Mouse (Mus musculus): ENCODE data around the gene Rab39. TPM values are rescaled to one million over a fixed set of nuclear protein-coding genes. Genes with fewer than 3 reads are reported as not detected.

Gene Rab39
- total RNA-seq (2021) = 1 to 10 TPM; 2.5 to 2.7 TPM

- peak; percentile 75 to 78 for DNase-seq
Measured at GRCm38 (mm10) chr9:53705992-53706696, at the start of gene Rab39. Gene Rab39 (minus strand): TSS chr9:53706232.

GRCm38 (mm10) chr9:53754801-53755200 is 48.8 kb upstream of the Rab39 start:
- DNase-seq = no peak

GRCm38 (mm10) chr9:53750899-53751298 is 44.9 kb upstream of the Rab39 start:
- no peak for DNase-seq

GRCm38 (mm10) chr9:53750411-53750810 is 44.4 kb upstream of the Rab39 start:
- DNase-seq = no peak

- no peak for DNase-seq
Measured at GRCm38 (mm10) chr9:53740829-53741404, 34.9 kb upstream of the Rab39 start.

- peak in 1 of 2 experiments; percentile 44 for DNase-seq
Measured at GRCm38 (mm10) chr9:53705491-53705991, 491 bp downstream of the Rab39 start.

- DNase-seq = no peak
Measured at GRCm38 (mm10) chr9:53702991-53703390, 3.0 kb downstream of the Rab39 start.

- no peak for DNase-seq
Measured at GRCm38 (mm10) chr9:53700496-53700895, 5.5 kb downstream of the Rab39 start.

GRCm38 (mm10) chr9:53695846-53696245 is 10.2 kb downstream of the Rab39 start:
- DNase-seq = no peak

- no peak for DNase-seq
Measured at GRCm38 (mm10) chr9:53693718-53694117, 12.3 kb downstream of the Rab39 start.

GRCm38 (mm10) chr9:53691745-53692670 is 14.0 kb downstream of the Rab39 start:
- DNase-seq = no peak

GRCm38 (mm10) chr9:53680851-53681250 is 25.2 kb downstream of the Rab39 start:
- no peak for DNase-seq

GRCm38 (mm10) chr9:53676921-53677320 is 29.1 kb downstream of the Rab39 start:
- no peak for DNase-seq

GRCm38 (mm10) chr9:53673571-53673970 is 32.5 kb downstream of the Rab39 start:
- peak; percentile 49 to 69 for DNase-seq

- DNase-seq = no peak
Measured at GRCm38 (mm10) chr9:53669680-53670219, 36.3 kb downstream of the Rab39 start, which contains the start of gene Cul5. Gene Cul5 (minus strand): TSS chr9:53670014.

GRCm38 (mm10) chr9:53667020-53667669 is 38.9 kb downstream of the Rab39 start:
- peak; percentile 88 to 89 for DNase-seq

GRCm38 (mm10) chr9:53666665-53667019 is 39.4 kb downstream of the Rab39 start:
- no peak for DNase-seq

- DNase-seq = no peak
Measured at GRCm38 (mm10) chr9:53665428-53665827, 40.6 kb downstream of the Rab39 start.

- DNase-seq = no peak
Measured at GRCm38 (mm10) chr9:53664819-53665218, 41.2 kb downstream of the Rab39 start.

GRCm38 (mm10) chr9:53634796-53635195 is 71.2 kb downstream of the Rab39 start:
- no peak for DNase-seq
